Mouse (Mus musculus) liver, postnatal 0 days (tissue): ENCODE data around the gene Lgals8. TPM values are rescaled to one million over a fixed set of nuclear protein-coding genes. Genes with fewer than 3 reads are reported as not detected.

Source experiments
- ATAC-seq: fragments of 200-750 bp; cut with Nextera tagmentation; 2 replicates; pipeline ENCODE4 v1.8.0; 2017; ENCODE audit warnings: mild to moderate bottlenecking, moderate library complexity
- DNase-seq: peaks from one replicate; pipeline ENCODE4 v3.0.0-alpha.2; 2016
- H3K27ac ChIP-seq: fragments of 300-500 bp; sonication (generic); 2 replicates; pipeline ENCODE4 v1.5.1; 2014; ENCODE audit warnings: antibody characterized with exemption, moderate library complexity, mild to moderate bottlenecking, low read depth
- H3K27me3 ChIP-seq: fragments of 300-500 bp; sonication (generic); 2 replicates; pipeline ENCODE4 v1.6.1; 2014; ENCODE audit warnings: low read length, control low read depth, mixed read lengths; ENCODE audit not compliant: insufficient read depth
- H3K36me3 ChIP-seq: fragments of 300-500 bp; sonication (generic); replicated peaks from 2 replicates; pipeline ENCODE4 v1.6.1; 2014; ENCODE audit warnings: mild to moderate bottlenecking, control low read depth, low read length, moderate library complexity, mixed read lengths; ENCODE audit not compliant: insufficient read depth
- H3K4me1 ChIP-seq: fragments of 300-500 bp; sonication (generic); 2 replicates; pipeline ENCODE4 v1.6.1; 2014; ENCODE audit warnings: antibody characterized with exemption, mild to moderate bottlenecking, control low read depth; ENCODE audit not compliant: insufficient read depth
- H3K4me2 ChIP-seq: fragments of 300-500 bp; sonication (generic); 2 replicates; pipeline ENCODE4 v1.6.1; 2014; ENCODE audit warnings: low read depth, mild to moderate bottlenecking, low read length, moderate library complexity, mixed read lengths
- H3K4me3 ChIP-seq: fragments of 300-500 bp; sonication (generic); 2 replicates; pipeline ENCODE4 v1.5.1; 2014; ENCODE audit warnings: low read depth, low read length
- H3K9ac ChIP-seq: fragments of 300-500 bp; sonication (generic); replicated peaks from 2 replicates; pipeline ENCODE4 v1.6.1; 2014; ENCODE audit warnings: mild to moderate bottlenecking, moderate library complexity
- H3K9me3 ChIP-seq: fragments of 300-500 bp; sonication (generic); 2 replicates; pipeline ENCODE4 v1.6.1; 2016; ENCODE audit warnings: mild to moderate bottlenecking, control low read depth, low read length, mixed read lengths
- CTCF ChIP-seq: sonication (generic); IDR thresholded peaks from 2 replicates; pipeline ENCODE4 v1.5.1; 2016; ENCODE audit warnings: antibody characterized with exemption, low read depth
- EP300 ChIP-seq: IDR thresholded peaks from 2 replicates; pipeline ENCODE4 v1.6.1; 2016; ENCODE audit warnings: antibody characterized with exemption, low read depth, mild to moderate bottlenecking
- WGBS: fragments of 180-500 bp; shearing (Covaris S2); extraction: QIAGEN DNeasy Blood & Tissue Kit; methylation state at CpG from one replicate; pipeline ENCODE4 v1.1.7; 2014; ENCODE audit not compliant: insufficient replicate concordance; 5-methylcytosine and 5-hydroxymethylcytosine counted together
- polyA plus RNA-seq: library from polyadenylated mRNA; unstranded; fragments of >200 nt; fragmentation: Nextera tagmentation; extraction: Ambion mirVana; gene quantifications from 2 replicates; pipeline ENCODE4 v1.2.1, GENCODE M21; 2015

Lgals8 gene
- polyA plus RNA-seq, 1 experiment from 2014 or later: 16.2 TPM

DNA sequence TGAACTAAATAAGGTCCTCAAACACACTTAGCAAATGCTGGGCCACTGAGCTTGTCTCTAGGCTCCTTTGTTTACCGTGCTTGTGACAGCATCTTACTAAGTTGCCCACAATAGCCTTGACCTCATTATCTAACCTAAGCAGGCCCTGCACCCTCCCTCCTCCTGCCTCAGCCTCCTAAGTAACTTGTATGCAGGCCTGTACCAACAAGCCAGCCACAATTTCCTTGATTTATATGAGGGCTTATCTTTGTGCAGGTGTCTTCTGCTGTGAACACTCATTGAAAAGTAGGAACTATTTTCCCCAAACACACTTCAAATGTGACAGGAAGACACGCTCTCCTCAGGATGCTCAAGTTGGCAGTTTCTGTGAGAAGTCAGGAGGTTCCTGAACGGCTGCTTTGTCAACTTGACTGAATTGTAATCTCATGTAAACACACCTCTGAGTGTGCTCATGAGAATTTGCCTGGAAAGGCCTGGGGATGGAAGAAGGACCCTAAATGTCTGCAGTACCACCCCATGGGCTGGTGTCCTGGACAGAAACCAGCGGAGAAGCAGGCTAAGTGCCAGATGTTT, 38.0 kb upstream of the Lgals8 start:
- Histone ChIP-seq H3K9ac (no peak overlapping the region), H3K27me3 (no peaks in the 10 kb centered on the region), H3K4me2 (no peak overlapping the region), H3K36me3 (no peaks in the 10 kb centered on the region), H3K27ac (no peak overlapping the region), H3K9me3 (no peaks in the 10 kb centered on the region), H3K4me3 (no peak overlapping the region), H3K4me1 (peaks cover 3% of the 10 kb centered on the region; the same call in 1 of the 2 replicates)
- DNase-seq: no peak
- WGBS: 21% methylated on average over 4 of the region's 4 CpGs
- peak; percentile 25; the same call in 1 of the 2 replicates for TF ChIP-seq EP300
- TF ChIP-seq CTCF: no peak
- ATAC-seq: peak; percentile 65

DNA sequence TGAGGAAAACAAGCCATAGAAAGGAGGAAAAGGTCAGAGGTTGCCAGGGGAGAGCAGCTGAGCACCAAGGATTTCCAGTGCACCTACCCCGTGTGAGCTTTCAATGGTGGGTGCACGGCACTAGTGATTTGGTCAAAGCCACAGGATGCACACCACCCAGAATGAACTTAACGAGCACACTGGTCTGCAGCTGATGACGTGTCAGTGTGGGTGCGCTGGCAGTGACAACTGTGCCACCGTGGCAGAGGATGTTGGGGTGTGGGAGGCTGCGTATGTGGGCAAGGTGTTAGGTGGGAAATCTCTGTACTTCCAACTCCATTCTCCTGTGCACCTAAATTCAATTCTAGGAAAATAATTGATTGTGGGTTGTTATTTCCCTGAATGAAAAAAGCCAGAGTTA, 34.4 kb upstream of the Lgals8 start:
- H3K9ac ChIP-seq: no peak overlapping the region
- no peak overlapping the region for H3K27ac ChIP-seq
- no peaks in the 10 kb centered on the region for H3K9me3 ChIP-seq
- H3K4me3 ChIP-seq: no peak overlapping the region
- H3K4me1 ChIP-seq: no peaks in the 10 kb centered on the region
- H3K36me3 ChIP-seq: no peaks in the 10 kb centered on the region
- no peak overlapping the region for H3K4me2 ChIP-seq
- ATAC-seq: no peak
- TF ChIP-seq EP300 (no peak), CTCF (no peak)
- DNase-seq: no peak
- H3K27me3 ChIP-seq: no peaks in the 10 kb centered on the region
- WGBS: 80% methylated on average over 7 of the region's 7 CpGs

DNA sequence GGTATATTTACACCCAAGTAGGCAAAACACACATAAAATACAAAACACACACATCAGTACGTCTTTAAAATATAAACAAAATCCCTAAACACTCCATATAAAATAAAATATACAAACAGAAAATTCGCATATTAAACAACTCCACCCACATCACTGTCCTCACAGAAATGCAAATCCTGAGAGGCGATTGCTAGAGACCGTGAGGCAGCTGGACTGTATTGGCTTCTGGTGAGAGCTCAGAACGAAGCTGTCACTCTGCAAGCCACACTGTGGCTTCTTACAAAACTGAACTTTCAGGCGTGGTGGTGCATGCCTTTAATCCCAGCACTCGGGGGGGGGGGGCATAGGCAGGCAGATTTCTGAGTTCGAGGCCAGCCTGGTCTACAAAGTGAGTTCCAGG, 33.1 kb upstream of the Lgals8 start:
- no peaks in the 10 kb centered on the region for H3K4me1 ChIP-seq
- DNase-seq (no peak), ATAC-seq (no peak)
- H3K4me3 ChIP-seq: no peak overlapping the region
- no peak overlapping the region for H3K27ac ChIP-seq
- no peak for TF ChIP-seq EP300
- TF ChIP-seq CTCF: no peak
- H3K27me3 ChIP-seq: no peaks in the 10 kb centered on the region
- H3K9ac ChIP-seq: no peak overlapping the region
- no peak overlapping the region for H3K4me2 ChIP-seq
- H3K9me3 ChIP-seq: no peaks in the 10 kb centered on the region
- no peaks in the 10 kb centered on the region for H3K36me3 ChIP-seq
- 60% methylated on average over 8 of the region's 8 CpGs for WGBS

DNA sequence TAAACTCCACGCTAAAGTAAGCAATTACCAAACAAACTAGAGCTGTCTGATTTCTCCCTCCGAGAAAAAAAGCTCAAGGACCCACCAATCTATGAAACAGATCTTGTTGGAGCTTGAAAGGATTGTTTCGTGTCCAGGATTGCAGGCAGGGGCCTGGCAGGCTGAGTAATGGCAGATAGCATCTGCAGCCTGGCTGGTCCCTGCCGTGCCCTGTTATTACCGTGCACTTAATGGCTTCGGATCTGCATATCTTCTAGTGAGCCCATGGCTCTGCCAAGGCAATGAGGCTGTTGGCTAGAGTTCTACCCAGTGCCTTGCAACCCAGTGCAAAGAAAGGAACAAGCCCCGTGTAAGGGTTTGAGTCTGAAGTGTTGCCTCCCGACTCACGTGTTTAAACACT, 30.0 kb upstream of the Lgals8 start:
- Histone ChIP-seq H3K9me3 (no peaks in the 10 kb centered on the region), H3K9ac (no peak overlapping the region), H3K4me3 (no peak overlapping the region), H3K4me1 (no peaks in the 10 kb centered on the region), H3K36me3 (no peaks in the 10 kb centered on the region), H3K4me2 (no peak overlapping the region), H3K27me3 (no peaks in the 10 kb centered on the region), H3K27ac (no peak overlapping the region)
- 85% methylated on average over 9 of the region's 9 CpGs for WGBS
- ATAC-seq (no peak), DNase-seq (no peak)
- no peak for TF ChIP-seq EP300
- no peak for TF ChIP-seq CTCF

DNA sequence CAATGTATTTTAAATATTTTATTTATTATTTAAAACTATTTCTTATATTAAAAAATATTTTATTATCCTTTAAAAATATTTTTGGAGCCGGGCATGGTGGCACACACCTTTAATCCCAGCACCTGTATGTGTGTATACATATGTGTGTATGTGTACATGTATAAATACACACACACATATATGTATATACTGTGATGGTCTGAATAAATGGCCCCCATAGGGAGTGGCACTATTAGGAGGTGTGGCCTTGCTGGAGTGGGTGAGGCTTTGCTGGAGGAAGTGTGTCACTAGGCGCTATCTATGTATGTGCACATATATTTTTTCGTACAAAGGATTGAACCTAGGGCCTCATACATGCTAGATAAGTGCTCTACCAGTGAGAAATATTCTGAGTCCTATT, 27.8 kb upstream of the Lgals8 start:
- Histone ChIP-seq H3K27ac (no peak overlapping the region), H3K36me3 (no peaks in the 10 kb centered on the region), H3K4me1 (no peaks in the 10 kb centered on the region), H3K9me3 (no peaks in the 10 kb centered on the region), H3K4me3 (no peak overlapping the region), H3K4me2 (no peak overlapping the region), H3K27me3 (no peaks in the 10 kb centered on the region), H3K9ac (no peak overlapping the region)
- TF ChIP-seq EP300 (no peak), CTCF (no peak)
- ATAC-seq (no peak), DNase-seq (no peak)
- 69% methylated on average over 3 of the region's 3 CpGs for WGBS

DNA sequence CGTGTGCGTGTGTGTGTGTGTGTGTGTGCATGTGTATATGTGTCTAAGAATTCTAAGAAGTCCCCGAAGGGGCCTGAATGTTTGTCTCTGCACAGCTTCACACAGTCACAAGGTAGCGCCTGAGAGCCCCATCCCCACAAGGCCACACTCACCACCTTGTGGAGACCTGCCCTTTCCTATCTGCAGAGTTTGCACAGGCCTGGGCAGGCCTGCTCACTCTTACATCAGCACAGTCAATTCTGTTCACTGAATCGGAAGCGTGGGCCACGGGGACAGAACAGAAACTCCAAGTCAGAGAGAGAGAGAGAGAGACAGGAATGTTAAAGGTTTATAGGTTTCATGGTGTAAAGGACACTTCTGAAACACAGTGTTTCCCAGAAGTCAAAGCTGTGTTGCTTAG, 20.9 kb upstream of the Lgals8 start:
- no peak overlapping the region for H3K4me3 ChIP-seq
- H3K4me2 ChIP-seq: no peak overlapping the region
- H3K9ac ChIP-seq: no peak overlapping the region
- 72% methylated on average over 7 of the region's 7 CpGs for WGBS
- DNase-seq: no peak
- H3K27me3 ChIP-seq: no peaks in the 10 kb centered on the region
- TF ChIP-seq EP300 (no peak), CTCF (no peak)
- ATAC-seq: peak; percentile 50; the same call in 1 of the 2 replicates
- H3K9me3 ChIP-seq: no peaks in the 10 kb centered on the region
- no peaks in the 10 kb centered on the region for H3K36me3 ChIP-seq
- H3K4me1 ChIP-seq: no peaks in the 10 kb centered on the region
- H3K27ac ChIP-seq: no peak overlapping the region

DNA sequence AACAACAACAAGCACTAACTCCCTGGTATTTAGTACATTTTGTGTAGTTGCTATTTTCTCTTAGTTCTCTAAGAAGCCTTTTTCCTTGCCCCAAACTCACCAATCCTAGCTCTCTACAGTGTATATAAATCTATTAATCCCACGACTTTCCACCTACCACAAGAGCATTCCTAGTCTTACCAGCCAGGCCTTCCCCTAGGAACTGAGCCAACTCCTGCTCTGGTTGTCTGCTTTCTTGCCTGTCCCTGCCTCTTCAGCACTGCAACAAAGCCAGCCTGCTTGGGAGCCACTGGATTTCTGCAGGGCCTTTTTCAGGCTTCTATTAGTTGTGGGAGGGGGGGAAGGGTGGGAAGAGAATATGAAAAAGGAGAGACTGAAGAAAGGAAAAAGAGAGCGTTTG, 20.5 kb upstream of the Lgals8 start:
- TF ChIP-seq CTCF: no peak
- TF ChIP-seq EP300: no peak
- 67% methylated on average over 2 of the region's 2 CpGs for WGBS
- Histone ChIP-seq H3K27ac (no peak overlapping the region), H3K9ac (no peak overlapping the region), H3K9me3 (no peaks in the 10 kb centered on the region), H3K36me3 (no peaks in the 10 kb centered on the region), H3K4me3 (no peak overlapping the region), H3K4me1 (no peaks in the 10 kb centered on the region), H3K27me3 (no peaks in the 10 kb centered on the region), H3K4me2 (no peak overlapping the region)
- ATAC-seq (no peak), DNase-seq (no peak)
